Mouse (Mus musculus) skeletal muscle tissue, postnatal 0 days (tissue): ENCODE data around the gene Gm21775. TPM values are rescaled to one million over a fixed set of nuclear protein-coding genes. Genes with fewer than 3 reads are reported as not detected.

Source experiments
- polyA plus RNA-seq: library from polyadenylated mRNA; unstranded; fragments of >200 nt; fragmentation: Nextera tagmentation; extraction: Ambion mirVana; gene quantifications from 2 replicates; pipeline ENCODE4 v1.2.1, GENCODE M21; 2015

The Gm21775 gene
- not detected in 2 replicates for polyA plus RNA-seq

DNA sequence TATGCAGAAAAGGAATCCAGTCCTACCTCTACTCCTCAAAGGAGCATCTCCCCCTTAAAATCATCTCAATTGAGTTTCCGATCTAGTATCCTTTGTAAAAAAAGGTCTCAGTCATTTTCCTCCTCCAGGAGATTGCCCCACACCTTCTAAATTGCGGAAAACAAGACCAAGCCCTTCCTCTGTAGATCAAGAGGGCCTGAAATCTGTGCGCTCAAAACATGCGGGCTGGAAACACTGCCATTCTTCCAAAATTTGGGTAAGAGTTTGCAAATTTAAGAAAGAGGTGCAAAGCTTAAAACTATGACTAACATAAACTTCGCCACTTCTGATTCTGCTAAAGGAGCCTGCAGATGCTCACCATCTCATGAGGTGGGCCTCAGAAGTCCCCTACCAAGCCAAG, at the start of gene Gm21775:
Gene Gm21775, plus strand, starts transcription at position 301 of the 400 bp plus-strand sequence.

DNA sequence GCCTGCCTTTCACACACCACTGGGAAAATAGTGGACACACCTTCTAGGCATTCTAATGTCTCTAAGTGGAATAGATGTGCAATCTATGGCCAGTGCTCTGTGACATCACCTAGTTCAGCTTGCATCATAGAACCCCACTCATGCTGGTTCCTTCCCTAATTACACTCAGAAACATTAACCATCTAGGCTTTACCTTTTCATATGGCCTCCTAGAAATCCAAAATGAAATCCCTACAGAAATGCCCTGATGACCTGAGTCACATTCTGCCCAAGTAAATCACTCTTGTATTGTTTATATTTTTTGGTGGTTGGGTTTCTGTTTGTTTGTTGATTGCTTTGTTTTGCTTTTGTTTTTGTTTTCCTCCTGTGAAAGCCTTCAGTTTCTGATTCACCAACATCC, 17.3 kb upstream of the Gm21775 start, which contains the start of gene Gm20737:
Gene Gm20737, minus strand, starts transcription at position 101 of the 400 bp plus-strand sequence.

Other genes starting within 250 kb of the Gm21775 start
- not detected in 2 replicates for gene Gm20834, start 228.9 kb upstream of the Gm21775 start, polyA plus RNA-seq
- gene Gm28510, start 140.7 kb upstream of the Gm21775 start, polyA plus RNA-seq: not detected in 2 replicates
- gene Gm20737, start 17.4 kb upstream of the Gm21775 start, polyA plus RNA-seq: not detected in 2 replicates
- not detected in 2 replicates for gene Gm21900, start 62.9 kb downstream of the Gm21775 start, polyA plus RNA-seq
- gene Gm20777, start 199.0 kb downstream of the Gm21775 start, polyA plus RNA-seq: not detected in 2 replicates